Mouse (Mus musculus) ES-Bruce4 (cell line): Measurements from ENCODE around the gene Ankfn1. TPM values are rescaled to one million over a fixed set of nuclear protein-coding genes. Genes with fewer than 3 reads are reported as not detected.

Experiments used
- H3K27ac ChIP-seq: 2 replicates; pipeline ENCODE4 v1.5.1; 2012; ENCODE audit warnings: low read length, inconsistent platforms; ENCODE audit not compliant: insufficient read depth
- H3K27me3 ChIP-seq: 2 replicates; pipeline ENCODE4 v1.6.1; 2012; ENCODE audit warnings: mild to moderate bottlenecking, low read length, inconsistent platforms; ENCODE audit not compliant: control insufficient read depth, poor library complexity, insufficient read depth, severe bottlenecking
- H3K36me3 ChIP-seq: 2 replicates; pipeline ENCODE4 v1.6.1; 2012; ENCODE audit warnings: inconsistent platforms, mild to moderate bottlenecking, low read length, moderate library complexity; ENCODE audit not compliant: control insufficient read depth, poor library complexity, insufficient read depth, severe bottlenecking
- H3K4me1 ChIP-seq: one replicate; pipeline ENCODE4 v1.8.1; 2011; ENCODE audit warnings: low read length; ENCODE audit not compliant: control insufficient read depth, insufficient read depth
- H3K4me3 ChIP-seq: 2 replicates; pipeline ENCODE4 v1.5.1; 2011; ENCODE audit warnings: low read depth, mild to moderate bottlenecking, low read length
- H3K9ac ChIP-seq: 2 replicates; pipeline ENCODE4 v1.6.1; 2012; ENCODE audit warnings: low read depth, mild to moderate bottlenecking, inconsistent platforms; ENCODE audit not compliant: poor library complexity, severe bottlenecking
- H3K9me3 ChIP-seq: replicated peaks from 2 replicates; pipeline ENCODE4 v1.6.1; 2012; ENCODE audit warnings: mild to moderate bottlenecking, low read length, inconsistent platforms; ENCODE audit not compliant: control insufficient read depth, poor library complexity, insufficient read depth, severe bottlenecking
- CTCF ChIP-seq: IDR thresholded peaks from one replicate; pipeline ENCODE4 v1.8.1; 2011; ENCODE audit warnings: low read depth, low read length
- EP300 ChIP-seq: IDR thresholded peaks from 2 replicates; pipeline ENCODE4 v1.6.1; 2011; ENCODE audit warnings: low read depth, low read length; ENCODE audit not compliant: insufficient read depth
- POLR2A ChIP-seq: IDR thresholded peaks from one replicate; pipeline ENCODE4 v1.8.1; 2011; ENCODE audit warnings: low read length; ENCODE audit not compliant: insufficient read depth
- polyA plus RNA-seq: library from polyadenylated mRNA; stranded (reverse); fragments of >200 nt; gene quantifications from 2 replicates; pipeline ENCODE4 v1.2.4, GENCODE M21; 2011; ENCODE audit warnings: low read depth; ENCODE audit not compliant: missing spikeins, insufficient read depth, insufficient read length

Ankfn1 gene
- polyA plus RNA-seq, 1 experiment, result not detected

DNA sequence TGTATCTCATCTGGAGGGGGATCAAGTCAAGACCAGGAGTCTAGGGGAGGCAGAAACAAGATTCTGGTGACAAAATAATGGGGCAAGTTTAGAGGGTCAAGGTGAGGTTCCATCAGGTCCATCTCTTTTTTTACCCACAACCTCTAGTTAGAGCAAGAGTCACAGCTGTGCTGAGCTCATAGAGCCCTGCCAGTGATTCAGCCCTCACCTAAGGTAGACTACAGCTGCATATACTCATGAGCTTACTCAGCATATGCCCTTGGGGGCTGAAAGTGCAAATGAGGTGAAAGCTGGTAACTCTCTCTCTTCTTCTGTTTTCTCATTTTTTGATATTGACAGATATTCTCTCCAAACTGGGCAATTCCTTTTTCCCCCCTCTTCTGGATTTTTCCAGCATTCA lies 150.2 kb downstream of the Ankfn1 start:
- H3K4me1 ChIP-seq, result no peaks in the 10 kb centered on the region
- H3K4me3 ChIP-seq, result no peak overlapping the region
- no peak overlapping the region for H3K27ac ChIP-seq
- H3K36me3 ChIP-seq, result no peaks in the 10 kb centered on the region
- TF ChIP-seq EP300, result no peak
- TF ChIP-seq POLR2A, result no peak
- TF ChIP-seq CTCF, result no peak
- no peaks in the 10 kb centered on the region; the same call in 1 of the 2 replicates for H3K9me3 ChIP-seq
- H3K27me3 ChIP-seq, result no peaks in the 10 kb centered on the region; the same call in 1 of the 2 replicates
- H3K9ac ChIP-seq, result no peak overlapping the region

DNA sequence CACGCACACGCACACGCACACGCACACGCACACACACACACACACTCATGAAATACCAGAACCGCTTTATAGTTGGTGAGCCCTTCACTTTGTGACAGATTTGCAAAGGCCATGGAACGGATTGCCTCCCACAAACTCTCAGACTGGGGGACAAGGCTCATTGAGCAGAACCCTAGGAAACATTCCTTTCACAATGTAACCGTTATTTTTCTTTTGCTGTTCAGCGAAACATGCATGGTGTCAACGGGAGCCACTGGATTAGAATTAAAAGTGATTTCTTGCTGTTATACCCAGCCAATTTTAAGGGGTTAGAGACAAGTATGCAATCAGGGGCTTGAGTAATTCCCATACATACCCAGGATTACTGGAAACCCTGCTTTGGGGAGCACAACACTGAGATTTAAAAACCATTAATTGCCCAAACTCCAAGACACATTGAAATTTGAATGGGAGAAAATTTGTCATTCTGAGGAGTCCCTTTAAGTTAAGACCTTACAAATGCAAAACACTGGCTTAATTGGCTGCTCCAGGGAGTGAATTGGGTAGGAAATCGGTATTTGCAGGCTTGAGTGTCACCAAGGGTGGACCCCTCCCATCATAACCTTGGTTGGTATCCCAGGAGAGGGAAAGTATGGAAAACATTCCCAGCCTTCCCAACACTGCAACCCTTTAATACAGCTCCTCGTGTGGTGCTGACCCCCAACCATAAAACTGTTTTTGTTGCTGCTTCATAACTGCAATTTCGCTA lies 153.6 kb downstream of the Ankfn1 start:
- Histone ChIP-seq H3K27me3 (no peaks in the 10 kb centered on the region; the same call in none of the 2 replicates), H3K36me3 (no peaks in the 10 kb centered on the region), H3K4me3 (no peak overlapping the region), H3K4me1 (no peaks in the 10 kb centered on the region), H3K9me3 (no peaks in the 10 kb centered on the region; the same call in 1 of the 2 replicates), H3K9ac (no peak overlapping the region), H3K27ac (no peak overlapping the region)
- TF ChIP-seq POLR2A (no peak), CTCF (no peak), EP300 (no peak)

DNA sequence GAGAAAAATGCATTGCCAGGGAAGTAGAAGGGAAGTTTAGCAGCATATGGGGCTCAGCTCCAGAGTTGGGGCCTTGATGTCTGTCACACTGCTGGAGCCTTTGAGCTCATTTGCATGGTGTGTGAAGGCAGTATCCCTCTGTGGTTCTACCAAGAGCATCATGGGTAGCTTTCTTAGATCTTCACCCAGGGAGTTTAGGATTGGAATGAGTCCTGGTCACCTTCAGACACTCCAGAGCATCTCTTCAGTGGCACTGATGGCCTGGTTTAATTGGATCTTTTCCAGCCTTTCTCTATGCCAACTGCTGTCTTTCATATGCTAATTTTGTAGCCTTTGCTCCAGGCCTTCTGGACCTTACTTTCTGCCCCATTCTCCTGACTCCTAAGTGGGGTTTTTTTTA lies 157.5 kb downstream of the Ankfn1 start:
- TF ChIP-seq POLR2A, result no peak
- TF ChIP-seq CTCF, result no peak
- no peak for TF ChIP-seq EP300
- no peaks in the 10 kb centered on the region; the same call in 1 of the 2 replicates for H3K9me3 ChIP-seq
- no peak overlapping the region for H3K27ac ChIP-seq
- no peaks in the 10 kb centered on the region for H3K4me1 ChIP-seq
- no peak overlapping the region for H3K9ac ChIP-seq
- no peaks in the 10 kb centered on the region; the same call in 1 of the 2 replicates for H3K27me3 ChIP-seq
- H3K4me3 ChIP-seq, result no peak overlapping the region
- no peaks in the 10 kb centered on the region for H3K36me3 ChIP-seq

DNA sequence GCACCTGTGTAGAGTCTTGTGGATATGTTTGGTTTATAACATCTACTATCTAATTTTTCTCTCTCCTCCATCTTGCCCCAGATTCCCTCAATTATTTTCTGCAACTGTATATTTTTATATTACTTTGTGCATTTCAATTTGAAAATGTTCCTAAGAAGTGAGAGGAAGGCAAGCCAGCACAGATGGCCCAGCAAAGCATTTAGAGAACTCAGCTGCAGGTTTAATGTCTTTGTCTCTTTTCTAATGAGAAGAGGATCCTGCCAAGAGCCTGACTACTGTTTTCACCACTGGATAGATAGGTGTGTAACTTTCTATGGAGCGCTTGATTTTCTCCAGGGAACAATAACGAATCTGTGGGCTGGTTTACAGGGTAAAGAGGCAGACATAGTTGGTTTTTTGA lies 161.6 kb downstream of the Ankfn1 start:
- H3K4me1 ChIP-seq, result no peaks in the 10 kb centered on the region
- H3K9me3 ChIP-seq, result no peaks in the 10 kb centered on the region; the same call in 1 of the 2 replicates
- no peaks in the 10 kb centered on the region; the same call in 1 of the 2 replicates for H3K27me3 ChIP-seq
- TF ChIP-seq POLR2A (no peak), CTCF (no peak), EP300 (no peak)
- no peak overlapping the region for H3K27ac ChIP-seq
- no peak overlapping the region for H3K9ac ChIP-seq
- no peaks in the 10 kb centered on the region for H3K36me3 ChIP-seq
- no peak overlapping the region for H3K4me3 ChIP-seq

DNA sequence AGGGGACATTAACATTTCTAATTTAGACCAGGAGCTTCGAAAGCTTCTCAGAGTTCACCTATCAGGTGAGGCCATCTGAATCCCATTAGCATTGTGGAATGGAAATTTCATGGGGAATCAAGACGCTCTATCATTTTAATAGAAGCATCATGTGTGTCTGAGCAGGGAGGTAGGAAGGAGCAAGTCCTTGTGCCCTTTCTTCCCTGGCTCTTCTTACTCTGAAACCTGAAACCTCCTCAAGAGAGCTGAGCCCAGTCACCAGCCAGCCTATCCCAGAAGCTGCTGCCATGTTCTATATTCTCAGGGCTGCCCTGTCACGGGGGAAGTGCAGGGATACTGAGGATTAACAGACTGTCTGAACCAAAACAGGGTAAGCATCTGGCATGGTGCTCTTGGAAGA lies 165.9 kb downstream of the Ankfn1 start:
- no peaks in the 10 kb centered on the region; the same call in 1 of the 2 replicates for H3K27me3 ChIP-seq
- H3K9ac ChIP-seq, result no peak overlapping the region
- H3K36me3 ChIP-seq, result no peaks in the 10 kb centered on the region
- no peak overlapping the region for H3K27ac ChIP-seq
- H3K4me3 ChIP-seq, result no peak overlapping the region
- no peaks in the 10 kb centered on the region for H3K4me1 ChIP-seq
- H3K9me3 ChIP-seq, result no peaks in the 10 kb centered on the region
- TF ChIP-seq CTCF (no peak), EP300 (no peak), POLR2A (no peak)

DNA sequence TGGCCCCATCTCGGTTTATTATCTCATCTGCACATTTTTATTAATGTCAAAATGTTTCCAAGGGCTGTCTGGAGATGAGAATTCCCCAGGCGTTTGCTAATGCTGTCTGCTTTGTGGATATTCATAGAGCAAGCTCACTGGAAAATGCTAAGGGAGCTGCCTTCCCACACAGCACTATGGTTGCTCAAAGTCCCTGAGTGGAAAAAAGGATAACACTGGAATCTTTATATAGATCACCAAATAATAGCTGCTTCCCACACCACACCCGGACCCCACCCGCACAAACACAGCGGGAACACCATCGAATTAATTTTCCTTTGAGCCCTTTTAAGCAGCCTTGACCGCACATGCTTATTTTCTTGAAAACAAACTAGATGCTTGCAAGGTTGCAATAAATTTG lies 169.4 kb downstream of the Ankfn1 start:
- H3K27ac ChIP-seq, result no peak overlapping the region

More for the DNA sequence above, 169.4 kb downstream of the Ankfn1 start:
- H3K9ac ChIP-seq, result no peak overlapping the region
- no peaks in the 10 kb centered on the region for H3K4me1 ChIP-seq
- no peak for TF ChIP-seq EP300
- no peak for TF ChIP-seq CTCF
- no peak for TF ChIP-seq POLR2A
- H3K9me3 ChIP-seq, result no peaks in the 10 kb centered on the region; the same call in 1 of the 2 replicates
- no peak overlapping the region for H3K4me3 ChIP-seq
- no peaks in the 10 kb centered on the region for H3K36me3 ChIP-seq
- H3K27me3 ChIP-seq, result no peaks in the 10 kb centered on the region
